Mouse (Mus musculus): ENCODE measurements around the gene Sez6. TPM values are rescaled to one million over a fixed set of nuclear protein-coding genes. Genes with fewer than 3 reads are reported as not detected.

Gene Sez6
- total RNA-seq (2021), result 100 to 1,000 TPM; 162 to 163 TPM
- long read RNA-seq, experiment 1, full-length matches to known transcripts, result 14 of 112 reads
- long read RNA-seq, experiment 1, partial matches to known transcripts, result 65 of 112 reads
- long read RNA-seq, experiment 1, other reads (novel, unspliced or antisense), result 33 of 112 reads
- long read RNA-seq, experiment 2, full-length matches to known transcripts, result 32 of 103 reads
- long read RNA-seq, experiment 2, partial matches to known transcripts, result 49 of 103 reads
- long read RNA-seq, experiment 2, other reads (novel, unspliced or antisense), result 22 of 103 reads

- DNase-seq (ENCODE audit: low spot score in 2 of 2), result peak; percentile 79 to 86
These were observed at the start of gene Sez6 for GRCm38 (mm10) chr11:77930751-77931540. TSS of gene Sez6 (plus strand) at chr11:77930800.

GRCm38 (mm10) chr11:77884524-77885245 is 45.9 kb upstream of the Sez6 start:
- no peak for DNase-seq (ENCODE audit: low spot score in 2 of 2)

DNA sequence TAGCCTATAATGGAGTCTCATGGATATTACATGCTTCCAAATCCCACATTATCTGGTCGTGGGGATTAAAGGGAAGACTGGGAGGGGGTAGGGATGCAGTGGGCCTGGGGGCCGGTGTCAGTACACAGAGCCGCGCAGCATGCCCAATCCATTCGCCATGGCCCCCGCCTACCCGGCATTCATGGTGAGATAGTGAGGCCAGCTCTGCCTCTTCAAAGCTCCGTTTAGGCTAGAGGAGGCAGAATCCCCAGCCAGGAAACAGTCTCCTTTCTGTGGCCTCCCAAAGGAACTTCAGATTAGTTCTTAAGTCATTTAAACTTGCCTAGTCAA is 45.4 kb upstream of the Sez6 start:
- no peak for DNase-seq (ENCODE audit: low spot score in 2 of 2)

- peak in 1 of 2 experiments; percentile 58 for DNase-seq (ENCODE audit: low spot score in 2 of 2)
These were observed 43.1 kb upstream of the Sez6 start for GRCm38 (mm10) chr11:77887373-77887960.

GRCm38 (mm10) chr11:77888846-77889245 is 41.8 kb upstream of the Sez6 start:
- DNase-seq (ENCODE audit: low spot score in 2 of 2), result no peak

GRCm38 (mm10) chr11:77889484-77889883 is 41.1 kb upstream of the Sez6 start:
- DNase-seq (ENCODE audit: low spot score in 2 of 2), result no peak

GRCm38 (mm10) chr11:77890648-77891258 is 39.8 kb upstream of the Sez6 start:
- DNase-seq (ENCODE audit: low spot score in 2 of 2), result no peak

GRCm38 (mm10) chr11:77892883-77893282 is 37.7 kb upstream of the Sez6 start:
- DNase-seq (ENCODE audit: low spot score in 2 of 2), result no peak

GRCm38 (mm10) chr11:77893283-77893682 is 37.3 kb upstream of the Sez6 start:
- no peak for DNase-seq (ENCODE audit: low spot score in 2 of 2)

GRCm38 (mm10) chr11:77893787-77894718 is 36.5 kb upstream of the Sez6 start, which contains the start of gene Pipox:
TSS of gene Pipox (minus strand) at chr11:77894096.
- DNase-seq (ENCODE audit: low spot score in 2 of 2), result peak; percentile 83 to 91

GRCm38 (mm10) chr11:77894967-77895366 is 35.6 kb upstream of the Sez6 start:
- no peak for DNase-seq (ENCODE audit: low spot score in 2 of 2)

GRCm38 (mm10) chr11:77896011-77896410 is 34.6 kb upstream of the Sez6 start:
- DNase-seq (ENCODE audit: low spot score in 2 of 2), result no peak

- DNase-seq (ENCODE audit: low spot score in 2 of 2), result no peak
These were observed 34.1 kb upstream of the Sez6 start for GRCm38 (mm10) chr11:77896480-77896819.

GRCm38 (mm10) chr11:77896820-77897805 is 33.5 kb upstream of the Sez6 start:
- no peak for DNase-seq (ENCODE audit: low spot score in 2 of 2)

DNA sequence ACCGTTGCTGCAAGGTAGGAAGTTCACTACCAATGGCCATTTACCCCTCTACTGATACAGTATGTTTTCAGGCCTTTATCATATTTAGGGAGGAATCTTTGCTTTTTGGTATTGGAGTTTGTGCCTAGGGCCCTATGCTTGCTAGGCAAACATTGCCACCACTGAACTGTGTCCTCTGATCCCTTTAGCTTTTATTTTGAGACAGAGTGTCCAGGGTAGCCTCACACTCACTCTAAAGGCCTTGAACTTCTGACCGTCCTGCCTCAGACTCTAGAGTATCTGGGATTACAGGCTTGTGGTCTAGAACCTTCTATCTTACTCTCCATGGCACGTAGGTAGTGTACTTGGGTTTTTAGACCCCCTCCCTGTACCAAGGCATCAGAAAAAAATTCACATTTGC is 30.4 kb upstream of the Sez6 start:
- DNase-seq (ENCODE audit: low spot score in 2 of 2), result no peak

DNA sequence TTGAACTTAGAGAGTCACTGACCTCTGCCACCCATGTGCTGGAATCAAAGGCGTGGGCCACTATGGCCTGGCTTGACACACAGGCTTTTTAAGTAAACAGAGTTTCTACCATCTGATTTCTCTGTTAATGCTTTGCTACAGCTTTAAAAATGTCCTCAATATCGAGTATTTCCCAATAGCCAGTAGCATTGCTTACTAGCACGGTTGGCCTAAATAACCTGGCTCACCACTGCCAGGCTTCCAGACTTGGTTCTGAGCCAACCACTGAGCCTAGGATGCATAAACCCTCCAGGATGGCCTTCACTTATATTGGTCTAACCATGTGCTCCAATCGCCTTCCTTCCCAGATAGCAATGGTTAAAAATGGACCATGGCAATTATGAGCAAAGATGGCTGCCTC is 29.9 kb upstream of the Sez6 start:
- no peak for DNase-seq (ENCODE audit: low spot score in 2 of 2)

DNA sequence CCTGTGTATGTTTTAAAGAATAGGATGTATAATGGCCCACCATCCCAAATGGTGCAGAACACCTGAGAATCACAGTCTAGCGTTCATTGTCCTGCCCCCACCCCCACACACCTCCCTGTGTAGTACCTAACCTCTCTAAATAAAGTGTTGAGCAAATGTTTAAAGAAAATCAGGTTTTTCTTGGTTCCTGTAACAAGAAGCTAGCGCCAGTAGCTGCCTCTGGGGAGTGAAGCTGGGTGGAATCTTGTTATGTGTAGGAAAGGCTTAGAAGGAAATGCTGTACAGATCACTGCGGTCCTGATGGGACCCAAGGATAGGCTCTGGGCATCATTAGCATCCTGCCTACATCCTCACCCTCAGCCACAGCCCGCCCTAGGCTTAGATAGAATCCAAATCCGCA is 29.2 kb upstream of the Sez6 start:
- no peak for DNase-seq (ENCODE audit: low spot score in 2 of 2)

DNA sequence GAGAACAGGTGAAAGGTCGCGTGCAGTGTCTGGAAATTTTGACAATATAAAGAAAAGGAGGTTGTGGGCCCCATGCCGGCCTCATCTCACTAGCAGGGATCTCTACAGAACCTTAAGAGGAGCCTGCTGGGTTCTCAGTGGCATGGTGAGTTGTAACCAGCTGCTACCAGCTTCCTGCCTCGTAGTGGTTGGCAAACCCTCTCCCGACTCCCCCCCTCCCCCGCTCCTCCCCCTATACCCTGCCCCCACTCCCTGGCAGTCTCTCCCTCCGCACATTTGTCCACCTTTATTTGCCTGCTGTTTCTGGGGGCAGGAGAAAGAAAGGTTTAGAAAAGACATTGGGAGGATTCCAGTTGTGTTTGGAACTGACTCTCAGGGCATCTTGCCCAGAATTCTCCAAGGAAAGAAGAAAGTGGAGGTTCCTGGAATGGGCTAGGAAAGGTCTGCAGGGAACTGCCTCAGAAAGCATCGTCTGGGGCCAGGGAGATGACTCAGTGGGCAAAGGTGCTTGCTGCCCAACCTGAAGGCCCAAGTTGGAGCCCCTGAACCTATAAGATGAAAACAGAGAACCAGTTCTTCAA is 28.7 kb upstream of the Sez6 start:
- no peak for DNase-seq (ENCODE audit: low spot score in 2 of 2)

GRCm38 (mm10) chr11:77903761-77904160 is 26.8 kb upstream of the Sez6 start:
- DNase-seq (ENCODE audit: low spot score in 2 of 2), result no peak

All from layer of hippocampus, postnatal 14 days (tissue).